Mouse (Mus musculus): ENCODE measurements around the gene Syt1. TPM values are rescaled to one million over a fixed set of nuclear protein-coding genes. Genes with fewer than 3 reads are reported as not detected.

Syt1 gene
- total RNA-seq, 1 experiment: 0.58 TPM

GRCm38 (mm10) chr10:108886781-108887180 lies 124.0 kb downstream of the Syt1 start:
- H3K4me1 ChIP-seq (ENCODE audit: control insufficient read depth in 2 of 2, insufficient read depth in 2 of 2, low read length in 2 of 2, poor library complexity in 1 of 2): no peaks in the 10 kb centered on the region
- H3K9ac ChIP-seq (ENCODE audit: insufficient read depth, low read depth, low read length, poor library complexity, severe bottlenecking): no peak overlapping the region
- DNase-seq (ENCODE audit: low read depth, low spot score): no peak
- TF ChIP-seq ZNF384 (IDR thresholded peaks at IDR 0.05; ENCODE audit: low read depth, low read length) (no peak), CHD2 (IDR thresholded peaks at IDR 0.05; ENCODE audit: low read depth, low read length) (no peak), ZC3H11A (IDR thresholded peaks at IDR 0.05; ENCODE audit: borderline replicate concordance, low read depth, low read length) (no peak), MAFK (IDR thresholded peaks at IDR 0.05; ENCODE audit: insufficient read depth, low read depth, low read length) (no peak), HCFC1 (IDR thresholded peaks at IDR 0.05; ENCODE audit: borderline replicate concordance, insufficient read depth, low read length) (no peak)
- in situ Hi-C loops (cut with MboI; ENCODE audit: low sequenced_read_pairs in 2 of 2, unreplicated experiment in 2 of 2): no loop called here
- H3K4me3 ChIP-seq (ENCODE audit: insufficient read depth in 1 of 2, low read depth in 1 of 2, low read length in 2 of 2, poor library complexity in 1 of 2, severe bottlenecking in 1 of 2): no peak overlapping the region
- no peak overlapping the region for H3K27ac ChIP-seq (ENCODE audit: insufficient read depth, low read depth, low read length, poor library complexity, severe bottlenecking)
- no peaks in the 10 kb centered on the region for H3K36me3 ChIP-seq (ENCODE audit: control insufficient read depth, insufficient read depth, low read length, poor library complexity, severe bottlenecking)
- H3K9me3 ChIP-seq (ENCODE audit: control insufficient read depth, insufficient read depth, low read depth, low read length): no peaks in the 10 kb centered on the region

- DNase-seq (ENCODE audit: low read depth, low spot score): no peak
- H3K4me1 ChIP-seq (ENCODE audit: control insufficient read depth in 2 of 2, insufficient read depth in 2 of 2, low read length in 2 of 2, poor library complexity in 1 of 2): no peaks in the 10 kb centered on the region
- no peak overlapping the region for H3K27ac ChIP-seq (ENCODE audit: insufficient read depth, low read depth, low read length, poor library complexity, severe bottlenecking)
- in situ Hi-C loops (cut with MboI; ENCODE audit: low sequenced_read_pairs in 2 of 2, unreplicated experiment in 2 of 2): no loop called here
- H3K9ac ChIP-seq (ENCODE audit: insufficient read depth, low read depth, low read length, poor library complexity, severe bottlenecking): no peak overlapping the region
- TF ChIP-seq MAFK (IDR thresholded peaks at IDR 0.05; ENCODE audit: insufficient read depth, low read depth, low read length) (no peak), CHD2 (IDR thresholded peaks at IDR 0.05; ENCODE audit: low read depth, low read length) (no peak), ZNF384 (IDR thresholded peaks at IDR 0.05; ENCODE audit: low read depth, low read length) (no peak), ZC3H11A (IDR thresholded peaks at IDR 0.05; ENCODE audit: borderline replicate concordance, low read depth, low read length) (no peak), HCFC1 (IDR thresholded peaks at IDR 0.05; ENCODE audit: borderline replicate concordance, insufficient read depth, low read length) (no peak)
- no peaks in the 10 kb centered on the region for H3K36me3 ChIP-seq (ENCODE audit: control insufficient read depth, insufficient read depth, low read length, poor library complexity, severe bottlenecking)
- H3K9me3 ChIP-seq (ENCODE audit: control insufficient read depth, insufficient read depth, low read depth, low read length): no peaks in the 10 kb centered on the region
- no peak overlapping the region for H3K4me3 ChIP-seq (ENCODE audit: insufficient read depth in 1 of 2, low read depth in 1 of 2, low read length in 2 of 2, poor library complexity in 1 of 2, severe bottlenecking in 1 of 2)
Measured at GRCm38 (mm10) chr10:108885769-108886168, 125.0 kb downstream of the Syt1 start.

GRCm38 (mm10) chr10:108884520-108884919 lies 126.3 kb downstream of the Syt1 start:
- no peaks in the 10 kb centered on the region for H3K9me3 ChIP-seq (ENCODE audit: control insufficient read depth, insufficient read depth, low read depth, low read length)
- H3K4me3 ChIP-seq (ENCODE audit: insufficient read depth in 1 of 2, low read depth in 1 of 2, low read length in 2 of 2, poor library complexity in 1 of 2, severe bottlenecking in 1 of 2): no peak overlapping the region
- TF ChIP-seq CHD2 (IDR thresholded peaks at IDR 0.05; ENCODE audit: low read depth, low read length) (no peak), ZNF384 (IDR thresholded peaks at IDR 0.05; ENCODE audit: low read depth, low read length) (no peak), HCFC1 (IDR thresholded peaks at IDR 0.05; ENCODE audit: borderline replicate concordance, insufficient read depth, low read length) (no peak), ZC3H11A (IDR thresholded peaks at IDR 0.05; ENCODE audit: borderline replicate concordance, low read depth, low read length) (no peak), MAFK (IDR thresholded peaks at IDR 0.05; ENCODE audit: insufficient read depth, low read depth, low read length) (no peak)
- no peak overlapping the region for H3K9ac ChIP-seq (ENCODE audit: insufficient read depth, low read depth, low read length, poor library complexity, severe bottlenecking)
- no peaks in the 10 kb centered on the region for H3K36me3 ChIP-seq (ENCODE audit: control insufficient read depth, insufficient read depth, low read length, poor library complexity, severe bottlenecking)
- in situ Hi-C loops (cut with MboI; ENCODE audit: low sequenced_read_pairs in 2 of 2, unreplicated experiment in 2 of 2): no loop called here
- DNase-seq (ENCODE audit: low read depth, low spot score): no peak
- no peaks in the 10 kb centered on the region for H3K4me1 ChIP-seq (ENCODE audit: control insufficient read depth in 2 of 2, insufficient read depth in 2 of 2, low read length in 2 of 2, poor library complexity in 1 of 2)
- H3K27ac ChIP-seq (ENCODE audit: insufficient read depth, low read depth, low read length, poor library complexity, severe bottlenecking): no peak overlapping the region

DNA sequence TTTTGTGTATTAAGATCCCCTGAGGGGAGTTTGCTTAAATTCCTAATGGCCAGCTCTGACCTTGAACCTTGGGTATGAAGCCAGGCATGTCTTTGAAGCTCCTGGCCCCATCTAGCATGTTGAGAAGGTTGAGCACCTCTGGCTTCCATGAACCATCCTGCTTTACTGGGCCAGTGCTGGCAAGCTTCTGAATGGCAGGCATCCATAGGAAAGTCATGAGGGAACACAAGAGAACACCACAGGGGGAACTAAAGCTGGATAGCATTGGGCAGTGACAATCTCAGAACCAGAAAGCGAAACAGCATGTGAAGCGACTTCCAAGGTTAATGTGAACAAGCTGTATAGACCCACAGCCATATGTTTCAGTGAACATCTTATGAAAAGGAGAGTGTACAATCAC lies 130.4 kb downstream of the Syt1 start:
- in situ Hi-C loops (cut with MboI; ENCODE audit: low sequenced_read_pairs in 2 of 2, unreplicated experiment in 2 of 2): no loop called here
- Histone ChIP-seq H3K9me3 (ENCODE audit: control insufficient read depth, insufficient read depth, low read depth, low read length) (no peaks in the 10 kb centered on the region), H3K4me3 (ENCODE audit: insufficient read depth in 1 of 2, low read depth in 1 of 2, low read length in 2 of 2, poor library complexity in 1 of 2, severe bottlenecking in 1 of 2) (no peak overlapping the region), H3K9ac (ENCODE audit: insufficient read depth, low read depth, low read length, poor library complexity, severe bottlenecking) (no peak overlapping the region), H3K27ac (ENCODE audit: insufficient read depth, low read depth, low read length, poor library complexity, severe bottlenecking) (no peak overlapping the region), H3K36me3 (ENCODE audit: control insufficient read depth, insufficient read depth, low read length, poor library complexity, severe bottlenecking) (no peaks in the 10 kb centered on the region), H3K4me1 (ENCODE audit: control insufficient read depth in 2 of 2, insufficient read depth in 2 of 2, low read length in 2 of 2, poor library complexity in 1 of 2) (no peaks in the 10 kb centered on the region)
- TF ChIP-seq CHD2 (IDR thresholded peaks at IDR 0.05; ENCODE audit: low read depth, low read length) (no peak), ZC3H11A (IDR thresholded peaks at IDR 0.05; ENCODE audit: borderline replicate concordance, low read depth, low read length) (no peak), HCFC1 (IDR thresholded peaks at IDR 0.05; ENCODE audit: borderline replicate concordance, insufficient read depth, low read length) (no peak), MAFK (IDR thresholded peaks at IDR 0.05; ENCODE audit: insufficient read depth, low read depth, low read length) (no peak), ZNF384 (IDR thresholded peaks at IDR 0.05; ENCODE audit: low read depth, low read length) (no peak)
- no peak for DNase-seq (ENCODE audit: low read depth, low spot score)

GRCm38 (mm10) chr10:108875730-108876129 lies 135.1 kb downstream of the Syt1 start:
- DNase-seq (ENCODE audit: low read depth, low spot score): no peak
- Histone ChIP-seq H3K9ac (ENCODE audit: insufficient read depth, low read depth, low read length, poor library complexity, severe bottlenecking) (no peak overlapping the region), H3K27ac (ENCODE audit: insufficient read depth, low read depth, low read length, poor library complexity, severe bottlenecking) (no peak overlapping the region), H3K9me3 (ENCODE audit: control insufficient read depth, insufficient read depth, low read depth, low read length) (no peaks in the 10 kb centered on the region), H3K36me3 (ENCODE audit: control insufficient read depth, insufficient read depth, low read length, poor library complexity, severe bottlenecking) (no peaks in the 10 kb centered on the region), H3K4me1 (ENCODE audit: control insufficient read depth in 2 of 2, insufficient read depth in 2 of 2, low read length in 2 of 2, poor library complexity in 1 of 2) (no peaks in the 10 kb centered on the region), H3K4me3 (ENCODE audit: insufficient read depth in 1 of 2, low read depth in 1 of 2, low read length in 2 of 2, poor library complexity in 1 of 2, severe bottlenecking in 1 of 2) (no peak overlapping the region)
- no peak for TF ChIP-seq MAFK (IDR thresholded peaks at IDR 0.05; ENCODE audit: insufficient read depth, low read depth, low read length)
- TF ChIP-seq ZNF384 (IDR thresholded peaks at IDR 0.05; ENCODE audit: low read depth, low read length): no peak
- no peak for TF ChIP-seq ZC3H11A (IDR thresholded peaks at IDR 0.05; ENCODE audit: borderline replicate concordance, low read depth, low read length)
- TF ChIP-seq CHD2 (IDR thresholded peaks at IDR 0.05; ENCODE audit: low read depth, low read length): no peak
- TF ChIP-seq HCFC1 (IDR thresholded peaks at IDR 0.05; ENCODE audit: borderline replicate concordance, insufficient read depth, low read length): no peak
- in situ Hi-C loops (cut with MboI; ENCODE audit: low sequenced_read_pairs in 2 of 2, unreplicated experiment in 2 of 2): no loop called here
